Mouse (Mus musculus) layer of hippocampus, adult 2 months (tissue): Measurements from ENCODE around the gene Ccl9. TPM values are rescaled to one million over a fixed set of nuclear protein-coding genes. Genes with fewer than 3 reads are reported as not detected.

Source experiments
- DNase-seq, 2 experiments: peaks; one replicate each; pipeline ENCODE4 v3.0.0; 2022; ENCODE audit warnings: low spot score in 2 of 2
- H3K27ac ChIP-seq: fragments of 200-600 bp; 2 replicates; pipeline ENCODE4 v1.8.1; 2022
- H3K4me3 ChIP-seq: fragments of 200-600 bp; 2 replicates; pipeline ENCODE4 v1.8.1; 2022; ENCODE audit warnings: mild to moderate bottlenecking
- CTCF ChIP-seq: fragments of 200-600 bp; conservative IDR thresholded peaks from 2 replicates; pipeline ENCODE4 v1.8.1; 2022; ENCODE audit warnings: antibody characterized with exemption, mild to moderate bottlenecking, moderate library complexity
- total RNA-seq, 2 experiments: library from RNA; stranded (reverse); gene quantifications; 2 replicates each; pipeline ENCODE4 v1.2.3; 2021

Gene Ccl9
- total RNA-seq, 2 experiments from 2014 or later = 4.5 to 4.8 TPM

- H3K27ac ChIP-seq = no peak overlapping the region
- TF ChIP-seq CTCF = no peak
- no peak overlapping the region for H3K4me3 ChIP-seq
- DNase-seq = no peak
Measured at GRCm38 (mm10) chr11:83595669-83596455, 17.4 kb upstream of the Ccl9 start.

DNA sequence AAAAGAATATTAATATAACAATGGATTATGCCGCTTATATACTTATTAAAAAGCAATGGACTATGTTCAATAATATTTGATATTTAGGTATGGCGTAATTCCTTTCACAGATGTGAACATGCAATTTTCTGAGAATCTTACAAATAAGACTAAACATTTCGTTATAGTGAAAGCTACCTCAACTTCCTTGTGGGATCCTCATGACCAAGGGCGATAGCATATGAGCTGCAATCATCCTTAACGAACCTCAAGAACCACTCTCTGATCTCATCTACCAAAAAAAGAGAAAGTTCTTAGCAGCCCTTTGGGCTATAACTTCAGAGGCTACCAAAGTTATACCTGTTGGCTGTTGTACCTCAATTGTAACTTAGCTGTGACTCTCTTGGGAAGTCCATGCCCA is 15.0 kb upstream of the Ccl9 start:
- DNase-seq = no peak
- Histone ChIP-seq H3K4me3 (no peak overlapping the region), H3K27ac (no peak overlapping the region)
- TF ChIP-seq CTCF = no peak

- TF ChIP-seq CTCF = no peak
- DNase-seq = no peak
- Histone ChIP-seq H3K27ac (no peak within 1 kb of the TSS), H3K4me3 (no peak within 1 kb of the TSS)
Measured at GRCm38 (mm10) chr11:83592853-83593252, 14.4 kb upstream of the Ccl9 start, which contains the start of gene Ccl6. TSS of gene Ccl6 (minus strand) at chr11:83593087.

GRCm38 (mm10) chr11:83584232-83584631 is 5.8 kb upstream of the Ccl9 start:
- no peak for TF ChIP-seq CTCF
- Histone ChIP-seq H3K4me3 (no peak overlapping the region), H3K27ac (no peak overlapping the region)
- DNase-seq = no peak

- TF ChIP-seq CTCF = no peak
- DNase-seq = no peak
- H3K27ac ChIP-seq = no peak overlapping the region
- no peak overlapping the region for H3K4me3 ChIP-seq
Measured at GRCm38 (mm10) chr11:83583450-83583754, 5.0 kb upstream of the Ccl9 start.

DNA sequence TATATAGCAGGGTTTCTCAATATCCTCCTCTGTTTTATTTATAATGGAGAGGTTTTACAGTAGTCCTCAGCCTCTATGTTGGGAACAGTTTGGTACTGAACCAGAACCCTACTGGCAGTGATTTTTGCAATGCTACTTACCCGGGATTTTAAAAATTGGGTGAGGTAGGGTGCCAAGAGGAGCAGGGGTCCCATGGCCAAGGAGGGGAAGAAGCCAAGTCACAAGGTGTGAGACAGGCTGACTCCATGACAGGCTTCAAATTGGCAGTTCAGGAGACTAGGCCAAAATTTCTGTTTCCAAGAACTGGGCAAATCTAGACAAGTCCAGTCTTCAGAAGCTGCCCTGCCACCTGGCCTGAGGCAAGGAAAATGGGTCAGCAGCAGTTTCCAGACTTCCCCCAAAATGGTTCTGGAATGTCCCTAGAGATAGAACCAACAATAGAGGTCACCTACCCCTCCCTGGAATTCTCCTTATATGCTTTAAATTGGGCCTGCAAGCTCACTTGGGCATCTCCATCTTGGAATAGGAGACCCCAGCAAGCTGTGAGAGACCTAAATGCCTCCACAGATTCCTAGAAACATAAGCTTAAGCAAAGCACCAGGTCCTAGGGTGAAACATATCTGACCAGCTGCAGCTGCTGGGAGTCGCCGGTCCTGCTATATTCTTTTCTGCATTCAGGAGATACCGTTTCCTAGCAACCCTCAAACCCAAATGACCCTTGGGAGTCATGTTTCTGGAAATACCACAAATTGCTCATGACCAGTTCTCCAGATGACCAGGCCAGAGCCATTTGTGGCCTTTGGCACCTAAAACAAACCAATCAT is 4.4 kb upstream of the Ccl9 start:
- DNase-seq = no peak
- no peak for TF ChIP-seq CTCF
- Histone ChIP-seq H3K4me3 (no peak overlapping the region), H3K27ac (no peak overlapping the region)

GRCm38 (mm10) chr11:83581626-83582610 is 3.5 kb upstream of the Ccl9 start:
- Histone ChIP-seq H3K4me3 (no peak overlapping the region), H3K27ac (no peak overlapping the region)
- TF ChIP-seq CTCF = no peak
- no peak for DNase-seq

- DNase-seq = no peak
- no peak overlapping the region for H3K27ac ChIP-seq
- TF ChIP-seq CTCF = no peak
- no peak overlapping the region for H3K4me3 ChIP-seq
Measured at GRCm38 (mm10) chr11:83580699-83581232, 2.3 kb upstream of the Ccl9 start.

GRCm38 (mm10) chr11:83578999-83579398 is 563 bp upstream of the Ccl9 start:
- Histone ChIP-seq H3K4me3 (no peak overlapping the region), H3K27ac (no peak overlapping the region)
- TF ChIP-seq CTCF = no peak
- no peak for DNase-seq

GRCm38 (mm10) chr11:83576927-83577555 is 1.4 kb downstream of the Ccl9 start:
- Histone ChIP-seq H3K27ac (no peak overlapping the region), H3K4me3 (no peak overlapping the region)
- no peak for TF ChIP-seq CTCF
- DNase-seq = no peak

DNA sequence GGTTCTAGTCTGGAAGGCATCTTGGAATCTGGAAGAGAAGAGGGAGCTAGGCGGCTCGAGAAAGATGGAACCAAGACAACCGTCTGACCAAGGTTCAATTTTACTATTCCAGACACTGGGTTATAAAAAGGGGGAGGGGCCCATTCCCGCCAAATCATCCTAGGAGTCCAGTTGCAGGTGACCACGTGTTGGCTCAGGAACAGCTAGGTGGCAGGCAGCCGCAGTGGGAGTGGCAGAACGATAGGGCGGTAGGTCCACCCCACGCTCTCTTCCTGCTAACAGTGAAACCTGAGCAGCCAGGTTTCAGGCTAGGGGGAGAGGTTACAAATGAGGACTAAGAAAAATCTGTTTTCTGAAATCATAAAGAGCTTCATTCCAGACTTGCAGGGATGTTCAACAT is 5.6 kb downstream of the Ccl9 start:
- no peak for TF ChIP-seq CTCF
- no peak for DNase-seq
- Histone ChIP-seq H3K27ac (no peak overlapping the region), H3K4me3 (no peak overlapping the region)

DNA sequence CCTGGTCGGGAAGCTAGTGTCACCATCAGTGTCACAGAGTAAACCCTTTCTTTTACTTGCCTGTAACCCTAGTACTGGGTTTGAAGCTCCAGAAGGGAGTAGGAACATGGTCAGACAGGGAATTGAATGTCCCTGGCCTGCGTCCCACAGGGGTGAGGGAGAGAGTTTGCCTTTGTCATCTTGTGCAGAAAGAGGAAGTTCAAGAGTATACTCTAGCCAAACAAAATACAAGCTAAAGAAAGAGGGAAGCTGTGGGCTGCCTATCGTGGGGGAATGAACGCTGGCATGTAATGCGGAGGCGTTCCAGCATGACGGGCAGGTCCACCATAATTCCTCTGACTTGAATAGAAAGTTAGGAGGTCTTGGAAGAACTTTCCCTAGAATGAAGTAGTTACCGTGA is 6.2 kb downstream of the Ccl9 start:
- no peak for DNase-seq
- no peak overlapping the region for H3K4me3 ChIP-seq
- H3K27ac ChIP-seq = no peak overlapping the region
- TF ChIP-seq CTCF = no peak
